Mouse (Mus musculus) mammary gland, adult 2 months (tissue): Measurements from ENCODE around the gene Gm14743. TPM values are rescaled to one million over a fixed set of nuclear protein-coding genes. Genes with fewer than 3 reads are reported as not detected.

ENCODE experiments used
- polyA plus RNA-seq: library from polyadenylated mRNA; depleted of rRNA; stranded (reverse); fragments of >200 nt; gene quantifications from 2 replicates; pipeline ENCODE4 v1.2.3, GENCODE M21; 2012; ENCODE audit warnings: low replicate concordance; rRNA removed

Gene Gm14743
- not detected in 2 replicates for polyA plus RNA-seq

GRCm38 (mm10) chrX:78245821-78246220, at the start of gene Gm14743:
Gm14743 (minus strand) TSS chrX:78245921.

Other genes starting within 250 kb of the Gm14743 start
- gene Obp1a, start 154.5 kb downstream of the Gm14743 start, polyA plus RNA-seq: not detected in 2 replicates
- gene Gm5938, start 120.5 kb downstream of the Gm14743 start, polyA plus RNA-seq: not detected in 2 replicates
- gene Obp1b, start 59.1 kb downstream of the Gm14743 start, polyA plus RNA-seq: not detected in 2 replicates
- gene 4930480E11Rik, start 123.7 kb upstream of the Gm14743 start, polyA plus RNA-seq: not detected in 2 replicates